Mouse (Mus musculus) bone marrow, adult 2 months (tissue): ENCODE data around the gene Olfr270. TPM values are rescaled to one million over a fixed set of nuclear protein-coding genes. Genes with fewer than 3 reads are reported as not detected.
A peak's percentile ranks its signal among the peaks of the same experiment; 100 is the strongest.

Source experiments
- H3K27ac ChIP-seq: fragments of 200-500 bp; 2 replicates; pipeline ENCODE4 v1.5.1; 2012; ENCODE audit warnings: low read depth, mild to moderate bottlenecking, control low read depth, inconsistent platforms, low read length; ENCODE audit not compliant: control insufficient read depth, poor library complexity, insufficient read depth
- H3K4me1 ChIP-seq: fragments of 200-500 bp; 2 replicates; pipeline ENCODE4 v1.6.1; 2011; ENCODE audit warnings: low read length; ENCODE audit not compliant: control insufficient read depth, insufficient read depth
- H3K4me3 ChIP-seq: fragments of 200-500 bp; replicated peaks from 2 replicates; pipeline ENCODE3; 2011; ENCODE audit warnings: mild to moderate bottlenecking, low read depth, low read length, control low read depth; ENCODE audit not compliant: control insufficient read depth
- CTCF ChIP-seq: fragments of 200-500 bp; IDR thresholded peaks from 2 replicates; pipeline ENCODE4 v1.5.1; 2011; ENCODE audit warnings: low read length, control low read depth; ENCODE audit not compliant: control insufficient read depth, insufficient read depth
- POLR2A ChIP-seq: fragments of 200-500 bp; IDR thresholded peaks from 2 replicates; pipeline ENCODE4 v1.6.1; 2011; ENCODE audit warnings: low read depth, mild to moderate bottlenecking, control low read depth, low read length, borderline replicate concordance; ENCODE audit not compliant: control insufficient read depth
- WGBS: fragments of 180-500 bp; shearing (Covaris S2); methylation state at CpG from one replicate; pipeline ENCODE4 v1.1.7; 2018; 5-methylcytosine and 5-hydroxymethylcytosine counted together
- polyA plus RNA-seq: library from polyadenylated mRNA; stranded (reverse); fragments of >200 nt; gene quantifications from 2 replicates; pipeline ENCODE4 v1.2.4, GENCODE M21; 2011; ENCODE audit warnings: low replicate concordance; ENCODE audit not compliant: missing spikeins, insufficient read depth, insufficient read length

Olfr270 gene
- polyA plus RNA-seq, 1 experiment: not detected

- WGBS: 64% methylated on average over 2 of the region's 2 CpGs
- Histone ChIP-seq H3K4me3 (no peak overlapping the region), H3K27ac (no peak overlapping the region), H3K4me1 (no peaks in the 10 kb centered on the region)
- TF ChIP-seq CTCF (no peak), POLR2A (no peak)
These were observed 20.9 kb downstream of the Olfr270 start for GRCm38 (mm10) chr4:52985216-52985615.

- 74% methylated on average over 2 of the region's 2 CpGs for WGBS
- no peak for TF ChIP-seq CTCF
- no peak for TF ChIP-seq POLR2A
- H3K4me1 ChIP-seq: no peaks in the 10 kb centered on the region
- no peak overlapping the region for H3K4me3 ChIP-seq
- H3K27ac ChIP-seq: no peak overlapping the region
These were observed 21.9 kb downstream of the Olfr270 start for GRCm38 (mm10) chr4:52986266-52986665.

GRCm38 (mm10) chr4:52989248-52989647 lies 24.9 kb downstream of the Olfr270 start, which contains the start of gene Nipsnap3a:
TSS of gene Nipsnap3a (plus strand) at chr4:52989272.
- H3K4me1 ChIP-seq: no peaks in the 10 kb centered on the region
- no peak within 1 kb of the TSS for H3K27ac ChIP-seq
- TF ChIP-seq POLR2A: no peak
- WGBS: 48% methylated on average over 12 of the region's 12 CpGs
- H3K4me3 ChIP-seq: no peak within 1 kb of the TSS

GRCm38 (mm10) chr4:52999449-52999848 lies 35.1 kb downstream of the Olfr270 start:
- Histone ChIP-seq H3K27ac (no peak overlapping the region), H3K4me3 (no peak overlapping the region), H3K4me1 (peaks cover 2% of the 10 kb centered on the region; the same call in 1 of the 2 replicates)
- TF ChIP-seq POLR2A (no peak), CTCF (no peak)
- WGBS: 88% methylated on average over 6 of the region's 6 CpGs

- WGBS: 14% methylated on average over 8 of the region's 8 CpGs
- H3K4me1 ChIP-seq: peaks cover 2% of the 10 kb centered on the region; the same call in 1 of the 2 replicates
- H3K27ac ChIP-seq: no peak overlapping the region
- TF ChIP-seq POLR2A (no peak), CTCF (no peak)
- H3K4me3 ChIP-seq: no peak overlapping the region
These were observed 35.8 kb downstream of the Olfr270 start for GRCm38 (mm10) chr4:53000154-53000553.

GRCm38 (mm10) chr4:53009183-53009582 lies 44.8 kb downstream of the Olfr270 start:
- H3K4me1 ChIP-seq: no peaks in the 10 kb centered on the region
- H3K4me3 ChIP-seq: no peak overlapping the region
- H3K27ac ChIP-seq: no peak overlapping the region
- TF ChIP-seq CTCF: no peak
- no peak for TF ChIP-seq POLR2A
- 72% methylated on average over 4 of the region's 4 CpGs for WGBS

- WGBS: 88% methylated on average over 4 of the region's 4 CpGs
- Histone ChIP-seq H3K4me3 (no peak overlapping the region), H3K4me1 (no peaks in the 10 kb centered on the region), H3K27ac (no peak overlapping the region)
- no peak for TF ChIP-seq POLR2A
- TF ChIP-seq CTCF: no peak
These were observed 45.5 kb downstream of the Olfr270 start for GRCm38 (mm10) chr4:53009871-53010270.

GRCm38 (mm10) chr4:53011732-53012361 lies 47.5 kb downstream of the Olfr270 start, which contains the start of gene Nipsnap3b:
TSS of gene Nipsnap3b (plus strand) at chr4:53011880.
- TF ChIP-seq CTCF: no peak
- TF ChIP-seq POLR2A: peak; percentile 65; the same call in 1 of the 2 replicates
- peak within 1 kb of the TSS; percentile 82 for H3K27ac ChIP-seq
- WGBS: under 1% methylated on average over 63 of the region's 63 CpGs

More at GRCm38 (mm10) chr4:53011732-53012361, 47.5 kb downstream of the Olfr270 start, which contains the start of gene Nipsnap3b:
- H3K4me1 ChIP-seq: no peaks in the 10 kb centered on the region
- peak within 1 kb of the TSS; percentile 90 for H3K4me3 ChIP-seq
